ENCODE assay signal across 7 mouse cellular contexts in the genomic region with DNA sequence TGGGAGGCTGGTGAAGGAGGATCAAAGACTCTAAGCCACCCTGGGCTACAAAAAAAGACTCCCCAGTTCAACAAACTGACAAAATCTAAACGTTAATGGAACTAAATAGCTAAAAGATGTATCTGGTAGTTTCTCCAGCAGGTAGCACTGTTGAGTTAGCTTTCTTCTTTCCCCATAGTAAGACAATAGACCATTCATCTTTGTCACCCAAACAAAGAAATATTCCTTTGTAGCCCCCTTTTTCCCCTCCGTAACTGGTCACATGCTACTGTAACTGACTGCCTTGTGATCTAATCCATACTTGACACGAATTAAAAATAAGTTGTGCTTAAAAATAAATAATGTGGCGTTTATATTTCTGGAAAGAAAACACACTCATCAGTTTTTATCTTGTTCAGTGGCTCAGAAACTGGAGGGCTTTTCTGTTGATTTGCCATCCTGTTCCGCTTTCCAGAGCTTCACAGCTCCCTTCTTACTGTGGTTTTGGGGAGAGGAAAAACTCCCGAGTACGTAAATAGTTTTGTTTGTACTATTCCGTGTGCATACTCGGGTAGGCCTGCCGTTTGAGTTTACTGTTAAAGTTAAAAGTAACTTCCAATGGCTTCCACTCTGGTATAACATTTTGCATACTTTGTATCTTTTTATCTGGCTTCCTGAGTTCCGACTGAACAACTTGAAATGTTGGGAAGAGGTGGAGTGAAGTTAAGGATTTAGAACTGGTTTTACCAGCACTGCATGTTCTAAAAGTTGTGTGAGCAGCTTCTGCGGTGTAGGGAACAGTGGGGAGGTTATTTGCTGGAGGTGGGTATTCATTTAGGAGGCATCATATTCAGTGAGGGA. TPM values are rescaled to one million over a fixed set of nuclear protein-coding genes. Genes with fewer than 3 reads are reported as not detected.
DNase-seq lines count a peak whose midpoint lies in the region; ATAC-seq and TF ChIP-seq lines count a peak whose summit lies in the region.

No protein-coding gene starts in this region.

- peak overlapping the region; percentile 95 for H3K4me2 ChIP-seq in embryonic facial prominence, embryonic 13.5 days
- peak overlapping the region; percentile 84 for H3K4me2 ChIP-seq in hindbrain, postnatal 0 days (ENCODE audit: low read depth, low read length)

- peaks cover 27% of the 10 kb centered on the region for H3K36me3 ChIP-seq in E14TG2a.4 (ENCODE audit: insufficient read depth, low read length)
- peaks cover 18% of the 10 kb centered on the region for H3K36me3 ChIP-seq in embryonic facial prominence, embryonic 13.5 days
- H3K36me3 ChIP-seq in hindbrain, postnatal 0 days (ENCODE audit: insufficient read depth, low read length) = peaks cover 6% of the 10 kb centered on the region; the same call in 1 of the 2 replicates

- peak; percentile 62 for DNase-seq in A20 (ENCODE audit: low read depth, low spot score)
- peak; percentile 84 for DNase-seq in hindbrain, postnatal 0 days (ENCODE audit: low spot score)
- no peak for DNase-seq in spleen, postnatal 14 days (ENCODE audit: low spot score in 2 of 2)
- no peak for DNase-seq in gastrocnemius, postnatal 10 days

- peaks cover 20% of the 10 kb centered on the region for H3K27me3 ChIP-seq in E14TG2a.4 (ENCODE audit: insufficient read depth, low read length)
- no peaks in the 10 kb centered on the region for H3K27me3 ChIP-seq in embryonic facial prominence, embryonic 13.5 days
- H3K27me3 ChIP-seq in hindbrain, postnatal 0 days (ENCODE audit: insufficient read depth, low read length) = no peaks in the 10 kb centered on the region

- peak overlapping the region; percentile 89 for H3K27ac ChIP-seq in embryonic facial prominence, embryonic 13.5 days
- H3K27ac ChIP-seq in hindbrain, postnatal 0 days = peak overlapping the region; percentile 71; the same call in 1 of the 2 replicates

- H3K9ac ChIP-seq in embryonic facial prominence, embryonic 13.5 days = peak overlapping the region; percentile 85
- H3K9ac ChIP-seq in hindbrain, postnatal 0 days (replicated peaks; ENCODE audit: low read length) = no peak overlapping the region

- H3K9me3 ChIP-seq in E14TG2a.4 (ENCODE audit: low read length) = no peaks in the 10 kb centered on the region
- H3K9me3 ChIP-seq in embryonic facial prominence, embryonic 13.5 days = no peaks in the 10 kb centered on the region
- H3K9me3 ChIP-seq in hindbrain, postnatal 0 days (ENCODE audit: low read length) = no peaks in the 10 kb centered on the region

- TF ChIP-seq CTCF in E14TG2a.4 (conservative IDR thresholded peaks at IDR 0.05; ENCODE audit: low read length) = peak; percentile 24
- TF ChIP-seq CTCF in hindbrain, postnatal 0 days (IDR thresholded peaks at IDR 0.05; ENCODE audit: low read depth) = peak; percentile 76

- 18% methylated on average over 12 of the region's 12 CpGs for WGBS in embryonic facial prominence, embryonic 13.5 days
- 16% methylated on average over 12 of the region's 12 CpGs for WGBS in hindbrain, postnatal 0 days

- H3K4me3 ChIP-seq in E14TG2a.4 (replicated peaks; ENCODE audit: low read length) = peak overlapping the region; percentile 83
- H3K4me3 ChIP-seq in embryonic facial prominence, embryonic 13.5 days = peak overlapping the region; percentile 83
- peak overlapping the region; percentile 91 for H3K4me3 ChIP-seq in hindbrain, postnatal 0 days (ENCODE audit: low read length)

- H3K4me1 ChIP-seq in E14TG2a.4 (replicated peaks; ENCODE audit: low read depth, low read length) = peaks cover 29% of the 10 kb centered on the region
- H3K4me1 ChIP-seq in embryonic facial prominence, embryonic 13.5 days = peaks cover 38% of the 10 kb centered on the region
- peaks cover 13% of the 10 kb centered on the region; the same call in 1 of the 2 replicates for H3K4me1 ChIP-seq in hindbrain, postnatal 0 days (ENCODE audit: insufficient read depth, low read length)

- no peak for ATAC-seq in embryonic facial prominence, embryonic 13.5 days (ENCODE audit: insufficient number of reproducible peaks, insufficient read depth, low FRiP score, low TSS enrichment, low read depth)
- no peak for ATAC-seq in hindbrain, postnatal 0 days
- peak; percentile 42 for ATAC-seq in megakaryocyte, adult 5-6 weeks (ENCODE audit: poor library complexity, severe bottlenecking)

RNA-seq across cellular contexts. Expression of a gene that starts 1.3 kb away (rescaled TPM):
- 6.4 and 10.8 TPM in 2 replicates for polyA plus RNA-seq in embryonic facial prominence, embryonic 13.5 days (2015; fragmentation: Nextera tagmentation; extraction: Ambion mirVana)
- 65.0 and 73.9 TPM in 2 replicates for total RNA-seq in hindbrain, postnatal 0 days (2014; rRNA removed)
- polyA plus RNA-seq in hindbrain, postnatal 0 days (2015; fragmentation: Nextera tagmentation; extraction: Ambion mirVana) = 11.7 and 13.3 TPM in 2 replicates
- 80.7 and 83.8 TPM in 2 replicates for total RNA-seq in megakaryocyte, adult 5-6 weeks (2015)
- 76.4 and 87.8 TPM in 2 replicates for total RNA-seq in megakaryocyte, adult 5-6 weeks (2017)
- total RNA-seq in gastrocnemius, postnatal 10 days (2021) = 10 to 100 TPM; 57.0 to 59.6 TPM

RNA-seq across cellular contexts. Expression of a gene that starts 25.9 kb away (rescaled TPM):
- 298 and 302 TPM in 2 replicates for polyA plus RNA-seq in embryonic facial prominence, embryonic 13.5 days (2015; fragmentation: Nextera tagmentation; extraction: Ambion mirVana)
- 81.8 and 93.6 TPM in 2 replicates for total RNA-seq in hindbrain, postnatal 0 days (2014; rRNA removed)
- 232 and 238 TPM in 2 replicates for polyA plus RNA-seq in hindbrain, postnatal 0 days (2015; fragmentation: Nextera tagmentation; extraction: Ambion mirVana)
- total RNA-seq in megakaryocyte, adult 5-6 weeks (2015) = 160 and 172 TPM in 2 replicates
- total RNA-seq in megakaryocyte, adult 5-6 weeks (2017) = 146 and 158 TPM in 2 replicates
- total RNA-seq in gastrocnemius, postnatal 10 days (2021) = 10 to 100 TPM; 94.7 to 96.4 TPM

RNA-seq across cellular contexts. Expression of a gene that starts 56.2 kb away (rescaled TPM):
- polyA plus RNA-seq in embryonic facial prominence, embryonic 13.5 days (2015; fragmentation: Nextera tagmentation; extraction: Ambion mirVana) = 0.48 and 0.58 TPM in 2 replicates
- 1.5 and 1.9 TPM in 2 replicates for total RNA-seq in hindbrain, postnatal 0 days (2014; rRNA removed)
- polyA plus RNA-seq in hindbrain, postnatal 0 days (2015; fragmentation: Nextera tagmentation; extraction: Ambion mirVana) = 0.75 and 0.81 TPM in 2 replicates
- total RNA-seq in megakaryocyte, adult 5-6 weeks (2015) = not detected in 2 replicates
- not detected in 2 replicates for total RNA-seq in megakaryocyte, adult 5-6 weeks (2017)
- 1,000 to 10,000 TPM in 1 of 2 experiments, 100 to 1,000 TPM in 1; 890 to 1,000 TPM for total RNA-seq in gastrocnemius, postnatal 10 days (2021)

Comparison
In these comparisons a context has a peak if more than half of its experiments do, and no peak if none do; other contexts are left out.
1. DNase-seq: peak in A20 (single experiment) and hindbrain, postnatal 0 days (single experiment); none in spleen, postnatal 14 days (0 of 2) and gastrocnemius, postnatal 10 days (single experiment).
2. RNA of a gene that starts 56.2 kb away (total RNA-seq): 890 to 1,000 TPM in gastrocnemius, postnatal 10 days; 1.5 to 1.9 TPM in hindbrain, postnatal 0 days and not detected in megakaryocyte, adult 5-6 weeks; every median in the first group is over 100 times any median in the second.
3. Peak in every context shown above with its lines, with median percentiles within 50 percentile points of each other: H3K4me3 ChIP-seq.